Mouse (Mus musculus): ENCODE results near the gene Tcf12.

DNA sequence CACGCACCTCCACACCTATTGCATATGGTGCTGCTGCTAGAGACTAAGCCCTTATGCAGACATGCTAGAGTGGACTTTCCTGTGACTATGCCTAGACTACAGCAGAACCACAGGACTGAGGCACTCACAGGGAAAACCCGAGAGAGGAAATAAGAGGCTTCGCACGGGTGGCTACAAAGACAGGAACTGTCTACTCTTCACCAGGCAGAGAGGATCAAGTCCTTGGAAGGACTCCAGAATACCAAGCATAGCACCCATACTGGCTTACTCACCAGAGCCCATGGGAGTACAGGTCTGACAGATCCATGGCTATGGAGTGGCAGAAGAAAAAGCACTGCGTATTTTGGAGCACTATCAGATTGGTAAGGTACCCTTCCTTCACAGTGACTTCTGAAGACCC, 269.8 kb downstream of the Tcf12 start:
- TF ChIP-seq EP300 (IDR thresholded peaks at IDR 0.05; ENCODE audit: low read depth): no peak
- no peak for TF ChIP-seq CTCF (IDR thresholded peaks at IDR 0.05; ENCODE audit: low read depth)
